Mouse (Mus musculus): ENCODE data around the gene Ctu2.

Ctu2 gene

GRCm38 (mm10) chr8:122484831-122485230 is 8.9 kb downstream of the Ctu2 start:
- in situ Hi-C loops (cut with MboI, MseI) = no loop called here

GRCm38 (mm10) chr8:122488387-122488786 is 12.4 kb downstream of the Ctu2 start:
- in situ Hi-C loops (cut with MboI, MseI) = no loop called here

GRCm38 (mm10) chr8:122497016-122497734 is 21.2 kb downstream of the Ctu2 start:
- in situ Hi-C loops (cut with MboI, MseI) = no loop called here

GRCm38 (mm10) chr8:122497912-122498311 is 22.0 kb downstream of the Ctu2 start:
- in situ Hi-C loops (cut with MboI, MseI) = no loop called here

- in situ Hi-C loops (cut with MboI, MseI) = loop anchor here (5.0 to 25.0 kb wide), 4 partner anchors 46 to 1564 kb away; no protein-coding TSS in a partner anchor
These were observed 24.9 kb downstream of the Ctu2 start for GRCm38 (mm10) chr8:122500856-122501255.

- in situ Hi-C loops (cut with MboI, MseI) = loop anchor here (10.0 to 25.0 kb wide), 3 partner anchors 1174 to 1574 kb away; no protein-coding TSS in a partner anchor
These were observed 35.6 kb downstream of the Ctu2 start for GRCm38 (mm10) chr8:122511552-122511951.

- in situ Hi-C loops (cut with MboI, MseI) = loop anchor here (10.0 to 25.0 kb wide), 3 partner anchors 1175 to 1575 kb away; no protein-coding TSS in a partner anchor
These were observed 36.4 kb downstream of the Ctu2 start for GRCm38 (mm10) chr8:122512392-122512791.

GRCm38 (mm10) chr8:122515699-122516098 is 39.8 kb downstream of the Ctu2 start:
- in situ Hi-C loops (cut with MboI, MseI) = loop anchor here (10.0 to 25.0 kb wide), 3 partner anchors 1178 to 1578 kb away; no protein-coding TSS in a partner anchor

GRCm38 (mm10) chr8:122517541-122518190 is 41.7 kb downstream of the Ctu2 start:
- in situ Hi-C loops (cut with MboI, MseI) = loop anchor here (10.0 to 25.0 kb wide), 3 partner anchors 1180 to 1580 kb away; no protein-coding TSS in a partner anchor

- in situ Hi-C loops (cut with MboI, MseI) = loop anchor here (10.0 to 25.0 kb wide), 3 partner anchors 1183 to 1583 kb away; partner anchors contain the start of gene Foxl1
These were observed 44.7 kb downstream of the Ctu2 start for GRCm38 (mm10) chr8:122520611-122521010.

- in situ Hi-C loops (cut with MboI, MseI) = loop anchor here (10.0 to 25.0 kb wide), 3 partner anchors 1186 to 1586 kb away; partner anchors contain the start of gene Foxl1
These were observed 47.1 kb downstream of the Ctu2 start for GRCm38 (mm10) chr8:122522796-122523651.

GRCm38 (mm10) chr8:122523652-122524360 is 47.9 kb downstream of the Ctu2 start:
- in situ Hi-C loops (cut with MboI, MseI) = loop anchor here (10.0 to 25.0 kb wide), 3 partner anchors 1187 to 1587 kb away; partner anchors contain the start of gene Foxl1

- in situ Hi-C loops (cut with MboI, MseI) = loop anchor here (10.0 to 25.0 kb wide), 3 partner anchors 1187 to 1587 kb away; partner anchors contain the start of gene Foxl1
These were observed 48.6 kb downstream of the Ctu2 start for GRCm38 (mm10) chr8:122524506-122524905.

- in situ Hi-C loops (cut with MboI, MseI) = loop anchor here (10.0 kb wide), 1 partner anchor 1400 kb away; the partner anchor contains the start of gene Foxl1
These were observed 49.1 kb downstream of the Ctu2 start for GRCm38 (mm10) chr8:122525004-122525403.

- in situ Hi-C loops (cut with MboI, MseI) = loop anchor here (10.0 kb wide), 1 partner anchor 1401 kb away; the partner anchor contains the start of gene Foxl1
These were observed 50.1 kb downstream of the Ctu2 start for GRCm38 (mm10) chr8:122526084-122526483.

GRCm38 (mm10) chr8:122526526-122527170 is 50.7 kb downstream of the Ctu2 start:
- in situ Hi-C loops (cut with MboI, MseI) = loop anchor here (10.0 kb wide), 1 partner anchor 1402 kb away; the partner anchor contains the start of gene Foxl1

- in situ Hi-C loops (cut with MboI, MseI) = loop anchor here (10.0 kb wide), 1 partner anchor 1403 kb away; the partner anchor contains the start of gene Foxl1
These were observed 52.0 kb downstream of the Ctu2 start for GRCm38 (mm10) chr8:122527937-122528336.

GRCm38 (mm10) chr8:122529159-122529558 is 53.2 kb downstream of the Ctu2 start:
- in situ Hi-C loops (cut with MboI, MseI) = loop anchor here (10.0 kb wide), 1 partner anchor 1404 kb away; the partner anchor contains the start of gene Foxl1

- in situ Hi-C loops (cut with MboI, MseI) = no loop called here
These were observed 55.4 kb downstream of the Ctu2 start for GRCm38 (mm10) chr8:122531312-122531711.

Data from T-helper 2 cell (primary cell).